In genomic region chr11:46083835-46084444, GRCm38 (mm10) we compare ENCODE assay signal across 14 mouse cellular contexts. TPM values are rescaled to one million over a fixed set of nuclear protein-coding genes. Genes with fewer than 3 reads are reported as not detected.
DNase-seq lines count a peak whose midpoint lies in the region; ATAC-seq and TF ChIP-seq lines count a peak whose summit lies in the region.
"Had no signal": no experiment of that assay in that cellular context is flagged by ENCODE, and none has a peak within 500 bp of the region (broad histone marks: within the 10 kb centered on the region; RNA-seq: fewer than 3 reads in every experiment).

No protein-coding gene starts in this region.

- H3K27me3 ChIP-seq in heart, embryonic 12.5 days (replicated peaks), result no peaks in the 10 kb centered on the region
- no peaks in the 10 kb centered on the region for H3K27me3 ChIP-seq in liver, embryonic 11.5 days (replicated peaks; ENCODE audit: control insufficient read depth, insufficient read depth, low read length)
- H3K27me3 ChIP-seq in small intestine, adult 2 months (ENCODE audit: control insufficient read depth, insufficient read depth, low read length), result no peaks in the 10 kb centered on the region
- H3K27me3 ChIP-seq: limb, embryonic 13.5 days had no signal

- no peak overlapping the region for H3K4me3 ChIP-seq in heart, embryonic 12.5 days
- H3K4me3 ChIP-seq in liver, embryonic 11.5 days (ENCODE audit: low read depth, low read length), result no peak overlapping the region
- H3K4me3 ChIP-seq in bone marrow, adult 2 months (replicated peaks; ENCODE audit: control insufficient read depth, low read depth, low read length), result no peak overlapping the region
- no peak overlapping the region for H3K4me3 ChIP-seq in small intestine, adult 2 months (ENCODE audit: low read depth, low read length)
- H3K4me3 ChIP-seq: erythroblast, embryonic 14.5 days; hindbrain, embryonic 10.5 days; limb, embryonic 13.5 days had no signal

- peaks cover 47% of the 10 kb centered on the region for H3K36me3 ChIP-seq in heart, embryonic 12.5 days
- H3K36me3 ChIP-seq in liver, embryonic 11.5 days (ENCODE audit: control insufficient read depth, insufficient read depth, low read length), result no peaks in the 10 kb centered on the region
- no peaks in the 10 kb centered on the region for H3K36me3 ChIP-seq in small intestine, adult 2 months (ENCODE audit: control insufficient read depth, insufficient read depth, low read length)
- H3K36me3 ChIP-seq: hindbrain, embryonic 10.5 days had no signal

- TF ChIP-seq CTCF in bone marrow, adult 2 months (IDR thresholded peaks at IDR 0.05; ENCODE audit: control insufficient read depth, insufficient read depth, low read length), result no peak
- no peak for TF ChIP-seq CTCF in small intestine, adult 2 months (IDR thresholded peaks at IDR 0.05; ENCODE audit: extremely low read depth, insufficient read length, insufficient replicate concordance, low read depth, low read length)

- no peak overlapping the region for H3K4me2 ChIP-seq in heart, embryonic 12.5 days
- no peak overlapping the region for H3K4me2 ChIP-seq in liver, embryonic 11.5 days
- H3K4me2 ChIP-seq: limb, embryonic 13.5 days had no signal

- H3K27ac ChIP-seq in heart, embryonic 12.5 days (ENCODE audit: poor library complexity, severe bottlenecking), result peak overlapping the region; percentile 82
- 0 out of 2 replicates have a peak overlapping the region, but pooled peaks have one; percentile 4 for H3K27ac ChIP-seq in liver, embryonic 11.5 days (ENCODE audit: low read depth, low read length)
- H3K27ac ChIP-seq in bone marrow, adult 2 months (ENCODE audit: control insufficient read depth, insufficient read depth, low read depth, low read length, poor library complexity), result peak overlapping the region; percentile 40
- peak overlapping the region; percentile 33; the same call in 1 of the 2 replicates for H3K27ac ChIP-seq in small intestine, adult 2 months (ENCODE audit: insufficient read depth, low read depth, low read length)
- H3K27ac ChIP-seq: hindbrain, embryonic 10.5 days; limb, embryonic 13.5 days had no signal

- intact Hi-C loops in heart, postnatal 14 days (cut with DNase I), result no loop called here

- H3K4me1 ChIP-seq in heart, embryonic 12.5 days (replicated peaks), result peaks cover 79% of the 10 kb centered on the region
- H3K4me1 ChIP-seq in liver, embryonic 11.5 days (replicated peaks; ENCODE audit: control insufficient read depth, insufficient read depth, low read length), result peaks cover 28% of the 10 kb centered on the region
- peaks cover 4% of the 10 kb centered on the region; the same call in 1 of the 2 replicates for H3K4me1 ChIP-seq in bone marrow, adult 2 months (ENCODE audit: control insufficient read depth, insufficient read depth, low read length)
- H3K4me1 ChIP-seq in small intestine, adult 2 months (ENCODE audit: control insufficient read depth, insufficient read depth, insufficient read length, low read length), result peaks cover 3% of the 10 kb centered on the region; the same call in 1 of the 2 replicates

- no peak for ATAC-seq in heart, embryonic 12.5 days (ENCODE audit: insufficient number of reproducible peaks, low FRiP score)
- no peak for ATAC-seq in liver, embryonic 11.5 days (replicated peaks; ENCODE audit: low FRiP score)
- ATAC-seq in frontal cortex, adult (ENCODE audit: low TSS enrichment), result no peak

- DNase-seq in heart, postnatal 14 days, result no peak
- DNase-seq in liver, embryonic 11.5 days (ENCODE audit: low spot score), result no peak
- DNase-seq in liver, result no peak
- no peak for DNase-seq in right cerebral cortex, adult 18-20 months
- DNase-seq: cerebellum, adult 11 months; layer of hippocampus, postnatal 36 days; spleen, adult 18-20 months had no signal

- no peak for TF ChIP-seq POLR2A in bone marrow, adult 2 months (IDR thresholded peaks at IDR 0.05; ENCODE audit: borderline replicate concordance, control insufficient read depth, low read depth, low read length)
- TF ChIP-seq POLR2A in small intestine, adult 2 months (IDR thresholded peaks at IDR 0.05; ENCODE audit: low read depth, low read length), result no peak

- H3K9me3 ChIP-seq in heart, embryonic 12.5 days (replicated peaks), result no peaks in the 10 kb centered on the region
- no peaks in the 10 kb centered on the region for H3K9me3 ChIP-seq in liver, embryonic 11.5 days (ENCODE audit: control insufficient read depth, low read length)
- H3K9me3 ChIP-seq: hindbrain, embryonic 10.5 days; limb, embryonic 13.5 days had no signal

- 38% methylated on average over 11 of the region's 11 CpGs for WGBS in heart, embryonic 12.5 days
- 40% methylated on average over 11 of the region's 11 CpGs for WGBS in liver, embryonic 11.5 days
- WGBS in bone marrow, adult 2 months, result 62% methylated on average over 11 of the region's 11 CpGs
- 66% methylated on average over 11 of the region's 11 CpGs for WGBS in small intestine, adult 2 months

- no peak overlapping the region; the same call in 1 of the 2 replicates for H3K9ac ChIP-seq in heart, embryonic 12.5 days
- H3K9ac ChIP-seq in liver, embryonic 11.5 days (ENCODE audit: low read depth, low read length), result no peak overlapping the region
- H3K9ac ChIP-seq: limb, embryonic 13.5 days had no signal

RNA-seq across cellular contexts. Expression of gene Adam19, which starts 28.1 kb away (rescaled TPM):
- 44.2 and 48.3 TPM in 2 replicates for polyA plus RNA-seq in heart, embryonic 12.5 days (2016; fragmentation: Nextera tagmentation; extraction: Ambion mirVana)
- 10 to 100 TPM; 56.8 to 77.7 TPM for total RNA-seq in heart, postnatal 14 days (2021)
- polyA plus RNA-seq in liver, embryonic 11.5 days (2014; fragmentation: Nextera tagmentation; extraction: Ambion mirVana), result 8.5 and 8.8 TPM in 2 replicates
- 6.1 and 17.6 TPM in 2 replicates for polyA plus RNA-seq in bone marrow, adult 2 months (2011; ENCODE audit: insufficient read depth, insufficient read length, low replicate concordance, missing spikeins)
- polyA plus RNA-seq in small intestine, adult 2 months (2012; rRNA removed), result 4.4 and 6.8 TPM in 2 replicates

RNA-seq across cellular contexts. Expression of gene Gm12166, which starts 31.8 kb away (rescaled TPM):
- 3.4 and 4.0 TPM in 2 replicates for polyA plus RNA-seq in heart, embryonic 12.5 days (2016; fragmentation: Nextera tagmentation; extraction: Ambion mirVana)
- 1 to 10 TPM; 2.3 to 3.1 TPM for total RNA-seq in heart, postnatal 14 days (2021)
- polyA plus RNA-seq in liver, embryonic 11.5 days (2014; fragmentation: Nextera tagmentation; extraction: Ambion mirVana), result 5.5 and 6.6 TPM in 2 replicates
- polyA plus RNA-seq in bone marrow, adult 2 months (2011; ENCODE audit: insufficient read depth, insufficient read length, low replicate concordance, missing spikeins), result 11.6 and 31.7 TPM in 2 replicates
- 12.6 and 25.3 TPM in 2 replicates for polyA plus RNA-seq in small intestine, adult 2 months (2012; rRNA removed)

Comparison
In these comparisons a context has a peak if more than half of its experiments do, and no peak if none do; other contexts are left out.
1. H3K27ac ChIP-seq: peak in every context shown above with its lines; median percentile 82 in heart, embryonic 12.5 days; 40 in bone marrow, adult 2 months; 33 in small intestine, adult 2 months; 4 in liver, embryonic 11.5 days.